Mouse (Mus musculus) adrenal gland, adult 18-20 months (tissue): ENCODE measurements around the gene Olfr495. TPM values are rescaled to one million over a fixed set of nuclear protein-coding genes. Genes with fewer than 3 reads are reported as not detected.

Experiments
- DNase-seq, 2 experiments: peaks; one replicate each; pipeline ENCODE4 v3.0.0; 2021 to 2022; ENCODE audit warnings: low spot score in 2 of 2
- long read RNA-seq, 2 experiments: library from polyadenylated mRNA; stranded (forward); transcript quantifications; one replicate each; pipeline ENCODE4 v2.0.0; 2021
- total RNA-seq, 2 experiments: library from RNA; stranded (reverse); gene quantifications; 1 replicate in 1 of 2; 2 replicates in 1 of 2; pipeline ENCODE4 v1.2.3; 2021

The Olfr495 gene
- total RNA-seq = not detected
- long read RNA-seq, experiment 1 = 0 reads
- long read RNA-seq, experiment 2 = 0 reads

GRCm38 (mm10) chr7:108392867-108393266, at the start of gene Olfr495:
TSS of gene Olfr495 (plus strand) at chr7:108393167.
- DNase-seq = no peak

GRCm38 (mm10) chr7:108346879-108347278, 46.1 kb upstream of the Olfr495 start, which contains the start of gene Olfr493:
TSS of gene Olfr493 (minus strand) at chr7:108346979.
- DNase-seq = no peak

GRCm38 (mm10) chr7:108365035-108365434, 27.9 kb upstream of the Olfr495 start, which contains the start of gene Olfr494:
TSS of gene Olfr494 (plus strand) at chr7:108365335.
- no peak for DNase-seq

GRCm38 (mm10) chr7:108420121-108420520, 27.2 kb downstream of the Olfr495 start, which contains the start of gene Olfr497:
TSS of gene Olfr497 (plus strand) at chr7:108420421.
- no peak for DNase-seq

Other genes starting within 250 kb of the Olfr495 start
- not detected for gene Olfr485, start 233.3 kb upstream of the Olfr495 start, total RNA-seq
- gene Olfr486, start 220.4 kb upstream of the Olfr495 start, total RNA-seq = not detected
- gene Olfr487, start 178.5 kb upstream of the Olfr495 start, total RNA-seq = not detected
- not detected for gene Olfr488, start 134.8 kb upstream of the Olfr495 start, total RNA-seq
- gene Olfr490, start 104.2 kb upstream of the Olfr495 start, total RNA-seq = not detected
- gene Olfr491, start 79.7 kb upstream of the Olfr495 start, total RNA-seq = not detected
- gene Olfr492, start 69.5 kb upstream of the Olfr495 start, total RNA-seq = not detected
- not detected for gene Olfr493, start 46.2 kb upstream of the Olfr495 start, total RNA-seq
- not detected for gene Olfr494, start 27.8 kb upstream of the Olfr495 start, total RNA-seq
- not detected for gene Olfr497, start 27.3 kb downstream of the Olfr495 start, total RNA-seq
- gene Olfr498, start 72.2 kb downstream of the Olfr495 start, total RNA-seq = not detected
- gene Olfr502, start 131.9 kb downstream of the Olfr495 start, total RNA-seq = not detected
- gene Olfr503, start 151.4 kb downstream of the Olfr495 start, total RNA-seq = not detected
- gene Olfr504, start 172.6 kb downstream of the Olfr495 start, total RNA-seq = not detected
- not detected for gene Olfr506, start 217.6 kb downstream of the Olfr495 start, total RNA-seq
- not detected for gene Olfr507, start 228.6 kb downstream of the Olfr495 start, total RNA-seq
- gene Olfr508, start 236.8 kb downstream of the Olfr495 start, total RNA-seq = not detected